Mouse (Mus musculus) erythroblast, embryonic 14.5 days (primary cell): Measurements from ENCODE around the gene F2rl1. TPM values are rescaled to one million over a fixed set of nuclear protein-coding genes. Genes with fewer than 3 reads are reported as not detected.

Experiments
- H3K27me3 ChIP-seq: 2 replicates; pipeline ENCODE4 v1.6.1; 2012; ENCODE audit warnings: inconsistent platforms; ENCODE audit not compliant: control insufficient read depth
- H3K36me3 ChIP-seq: 2 replicates; pipeline ENCODE4 v1.6.1; 2012; ENCODE audit warnings: mild to moderate bottlenecking, inconsistent platforms; ENCODE audit not compliant: control insufficient read depth
- H3K4me1 ChIP-seq: 2 replicates; pipeline ENCODE4 v1.6.1; 2012; ENCODE audit warnings: inconsistent platforms; ENCODE audit not compliant: control insufficient read depth
- H3K4me3 ChIP-seq: replicated peaks from 2 replicates; pipeline ENCODE3; 2012; ENCODE audit warnings: moderate library complexity, mild to moderate bottlenecking, inconsistent platforms
- H3K9me3 ChIP-seq: 2 replicates; pipeline ENCODE4 v1.6.1; 2012; ENCODE audit warnings: low read length, inconsistent platforms, mixed read lengths; ENCODE audit not compliant: control insufficient read depth
- GATA1 ChIP-seq: IDR thresholded peaks from 2 replicates; pipeline ENCODE4 v1.6.1; 2012; ENCODE audit warnings: low read length, inconsistent platforms, mixed read lengths
- TAL1 ChIP-seq: IDR thresholded peaks from 3 replicates; pipeline ENCODE4 v1.6.1; 2012; ENCODE audit warnings: low read length, inconsistent platforms, mixed read lengths
- polyA plus RNA-seq: library from polyadenylated mRNA; stranded (reverse); fragments of >175 nt; gene quantifications from 2 replicates; pipeline ENCODE4 v1.2.3, GENCODE M21; 2012

F2rl1 gene
- polyA plus RNA-seq, 1 experiment, result not detected

- Histone ChIP-seq H3K36me3 (no peaks in the 10 kb centered on the region), H3K4me3 (no peak overlapping the region), H3K9me3 (peaks cover 2% of the 10 kb centered on the region; the same call in 1 of the 2 replicates), H3K4me1 (peaks cover 10% of the 10 kb centered on the region), H3K27me3 (peaks cover 53% of the 10 kb centered on the region)
- TF ChIP-seq TAL1, result no peak
- no peak for TF ChIP-seq GATA1
Observed at GRCm38 (mm10) chr13:95522176-95522575, 2.9 kb downstream of the F2rl1 start.

- Histone ChIP-seq H3K4me3 (no peak overlapping the region), H3K36me3 (no peaks in the 10 kb centered on the region), H3K4me1 (peaks cover 10% of the 10 kb centered on the region), H3K9me3 (peaks cover 2% of the 10 kb centered on the region; the same call in 1 of the 2 replicates), H3K27me3 (peaks cover 42% of the 10 kb centered on the region)
- no peak for TF ChIP-seq TAL1
- no peak for TF ChIP-seq GATA1
Observed at GRCm38 (mm10) chr13:95521029-95521428, 4.0 kb downstream of the F2rl1 start.

- no peaks in the 10 kb centered on the region for H3K9me3 ChIP-seq
- no peaks in the 10 kb centered on the region for H3K4me1 ChIP-seq
- no peak for TF ChIP-seq TAL1
- TF ChIP-seq GATA1, result no peak
- no peaks in the 10 kb centered on the region for H3K36me3 ChIP-seq
- no peaks in the 10 kb centered on the region; the same call in 1 of the 2 replicates for H3K27me3 ChIP-seq
- H3K4me3 ChIP-seq, result no peak overlapping the region
Observed at GRCm38 (mm10) chr13:95514756-95515155, 10.3 kb downstream of the F2rl1 start.

GRCm38 (mm10) chr13:95510054-95510453, 15.0 kb downstream of the F2rl1 start:
- H3K9me3 ChIP-seq, result no peaks in the 10 kb centered on the region
- H3K4me3 ChIP-seq, result no peak overlapping the region
- no peaks in the 10 kb centered on the region for H3K4me1 ChIP-seq
- no peaks in the 10 kb centered on the region for H3K36me3 ChIP-seq
- TF ChIP-seq TAL1 (no peak), GATA1 (no peak)
- H3K27me3 ChIP-seq, result no peaks in the 10 kb centered on the region

- Histone ChIP-seq H3K4me1 (no peaks in the 10 kb centered on the region), H3K4me3 (no peak overlapping the region), H3K36me3 (no peaks in the 10 kb centered on the region), H3K9me3 (no peaks in the 10 kb centered on the region), H3K27me3 (no peaks in the 10 kb centered on the region)
- TF ChIP-seq TAL1 (no peak), GATA1 (no peak)
Observed at GRCm38 (mm10) chr13:95503279-95503917, 21.6 kb downstream of the F2rl1 start.

GRCm38 (mm10) chr13:95496601-95497000, 28.4 kb downstream of the F2rl1 start:
- H3K36me3 ChIP-seq, result no peaks in the 10 kb centered on the region
- H3K9me3 ChIP-seq, result no peaks in the 10 kb centered on the region
- TF ChIP-seq TAL1, result no peak
- TF ChIP-seq GATA1, result no peak
- H3K4me1 ChIP-seq, result no peaks in the 10 kb centered on the region
- no peaks in the 10 kb centered on the region for H3K27me3 ChIP-seq
- H3K4me3 ChIP-seq, result no peak overlapping the region

- Histone ChIP-seq H3K36me3 (no peaks in the 10 kb centered on the region), H3K27me3 (no peaks in the 10 kb centered on the region), H3K4me3 (no peak overlapping the region), H3K4me1 (no peaks in the 10 kb centered on the region), H3K9me3 (no peaks in the 10 kb centered on the region)
- TF ChIP-seq TAL1, result no peak
Observed at GRCm38 (mm10) chr13:95494812-95495211, 30.2 kb downstream of the F2rl1 start.

- TF ChIP-seq GATA1 (no peak), TAL1 (no peak)
- Histone ChIP-seq H3K36me3 (no peaks in the 10 kb centered on the region), H3K9me3 (no peaks in the 10 kb centered on the region), H3K4me1 (no peaks in the 10 kb centered on the region), H3K27me3 (no peaks in the 10 kb centered on the region), H3K4me3 (no peak overlapping the region)
Observed at GRCm38 (mm10) chr13:95493296-95493695, 31.7 kb downstream of the F2rl1 start.

GRCm38 (mm10) chr13:95491327-95491726, 33.7 kb downstream of the F2rl1 start:
- H3K36me3 ChIP-seq, result no peaks in the 10 kb centered on the region
- no peaks in the 10 kb centered on the region for H3K9me3 ChIP-seq
- no peak for TF ChIP-seq TAL1
- TF ChIP-seq GATA1, result no peak
- H3K27me3 ChIP-seq, result no peaks in the 10 kb centered on the region
- no peak overlapping the region for H3K4me3 ChIP-seq
- H3K4me1 ChIP-seq, result no peaks in the 10 kb centered on the region

GRCm38 (mm10) chr13:95484664-95485063, 40.4 kb downstream of the F2rl1 start:
- H3K4me3 ChIP-seq, result no peak overlapping the region
- H3K27me3 ChIP-seq, result 0 out of 2 replicates have a peak, but pooled peaks cover 4% of the 10 kb centered on the region
- no peaks in the 10 kb centered on the region for H3K36me3 ChIP-seq
- TF ChIP-seq TAL1, result no peak
- no peak for TF ChIP-seq GATA1
- H3K9me3 ChIP-seq, result no peaks in the 10 kb centered on the region
- H3K4me1 ChIP-seq, result no peaks in the 10 kb centered on the region
